Mouse (Mus musculus) ES-E14 (cell line): ENCODE measurements at regions not wholly inside any gene's neighbourhood (a gene's known extent, or its start where the extent isn't known, plus 50 kb on each side); places are given as distances from the start of the nearest gene placed in this dataset.

ENCODE experiments used
- DNase-seq: peaks from one replicate; pipeline ENCODE4 v3.0.0-alpha.2; 2013; ENCODE audit warnings: low read depth, low spot score
- H3K27ac ChIP-seq: 2 replicates; pipeline ENCODE4 v1.5.1; 2012; ENCODE audit warnings: low read depth, mild to moderate bottlenecking, low read length, moderate library complexity, mixed read lengths; ENCODE audit not compliant: poor library complexity, insufficient read depth, severe bottlenecking
- H3K36me3 ChIP-seq: 2 replicates; pipeline ENCODE4 v1.6.1; 2012; ENCODE audit warnings: mild to moderate bottlenecking, low read length, moderate library complexity, mixed read lengths; ENCODE audit not compliant: control insufficient read depth, poor library complexity, insufficient read depth, severe bottlenecking
- H3K4me1 ChIP-seq, 2 experiments: fragments of 150-350 bp in 1 of 2; sonication (generic) in 1 of 2; 2 replicates each; pipeline ENCODE4 v1.6.1; 2012; ENCODE audit warnings: low read length in 2 of 2, mild to moderate bottlenecking in 1 of 2, mixed read lengths in 1 of 2; ENCODE audit not compliant: control insufficient read depth in 2 of 2, insufficient read depth in 2 of 2, poor library complexity in 1 of 2
- H3K4me3 ChIP-seq, 2 experiments: fragments of 150-350 bp in 1 of 2; sonication (generic) in 1 of 2; 2 replicates each; pipeline ENCODE4 v1.5.1; 2012; ENCODE audit warnings: low read length in 2 of 2, low read depth in 1 of 2, mild to moderate bottlenecking in 1 of 2, mixed read lengths in 1 of 2; ENCODE audit not compliant: insufficient read depth in 1 of 2, poor library complexity in 1 of 2, severe bottlenecking in 1 of 2
- H3K9ac ChIP-seq: 2 replicates; pipeline ENCODE4 v1.6.1; 2012; ENCODE audit warnings: low read depth, mild to moderate bottlenecking, low read length, mixed read lengths; ENCODE audit not compliant: poor library complexity, insufficient read depth, severe bottlenecking
- H3K9me3 ChIP-seq: fragments of 150-350 bp; sonication (generic); 2 replicates; pipeline ENCODE4 v1.6.1; 2012; ENCODE audit warnings: low read depth, mild to moderate bottlenecking, low read length; ENCODE audit not compliant: control insufficient read depth, insufficient read depth
- CHD2 ChIP-seq: IDR thresholded peaks from 2 replicates; pipeline ENCODE4 v1.6.1; 2014; ENCODE audit warnings: mild to moderate bottlenecking, low read depth, low read length, inconsistent platforms
- HCFC1 ChIP-seq: IDR thresholded peaks from 2 replicates; pipeline ENCODE4 v1.6.1; 2012; ENCODE audit warnings: low read length, inconsistent platforms, borderline replicate concordance; ENCODE audit not compliant: insufficient read depth
- MAFK ChIP-seq: IDR thresholded peaks from 2 replicates; pipeline ENCODE4 v1.6.1; 2014; ENCODE audit warnings: mild to moderate bottlenecking, low read depth, low read length, inconsistent platforms; ENCODE audit not compliant: insufficient read depth
- ZC3H11A ChIP-seq: IDR thresholded peaks from 2 replicates; pipeline ENCODE4 v1.6.1; 2012; ENCODE audit warnings: low read depth, mild to moderate bottlenecking, inconsistent platforms, low read length, borderline replicate concordance
- ZNF384 ChIP-seq: IDR thresholded peaks from 2 replicates; pipeline ENCODE4 v1.6.1; 2012; ENCODE audit warnings: low read depth, low read length, inconsistent platforms
- in situ Hi-C, 2 experiments: fragments of 600-800 bp; cut with MboI; formaldehyde crosslinking; loops; one replicate each; pipeline ENCODE4 v1.15.1; 2025; ENCODE audit warnings: low sequenced_read_pairs in 2 of 2, inconsistent platforms in 1 of 2; ENCODE audit not compliant: unreplicated experiment in 2 of 2

DNA sequence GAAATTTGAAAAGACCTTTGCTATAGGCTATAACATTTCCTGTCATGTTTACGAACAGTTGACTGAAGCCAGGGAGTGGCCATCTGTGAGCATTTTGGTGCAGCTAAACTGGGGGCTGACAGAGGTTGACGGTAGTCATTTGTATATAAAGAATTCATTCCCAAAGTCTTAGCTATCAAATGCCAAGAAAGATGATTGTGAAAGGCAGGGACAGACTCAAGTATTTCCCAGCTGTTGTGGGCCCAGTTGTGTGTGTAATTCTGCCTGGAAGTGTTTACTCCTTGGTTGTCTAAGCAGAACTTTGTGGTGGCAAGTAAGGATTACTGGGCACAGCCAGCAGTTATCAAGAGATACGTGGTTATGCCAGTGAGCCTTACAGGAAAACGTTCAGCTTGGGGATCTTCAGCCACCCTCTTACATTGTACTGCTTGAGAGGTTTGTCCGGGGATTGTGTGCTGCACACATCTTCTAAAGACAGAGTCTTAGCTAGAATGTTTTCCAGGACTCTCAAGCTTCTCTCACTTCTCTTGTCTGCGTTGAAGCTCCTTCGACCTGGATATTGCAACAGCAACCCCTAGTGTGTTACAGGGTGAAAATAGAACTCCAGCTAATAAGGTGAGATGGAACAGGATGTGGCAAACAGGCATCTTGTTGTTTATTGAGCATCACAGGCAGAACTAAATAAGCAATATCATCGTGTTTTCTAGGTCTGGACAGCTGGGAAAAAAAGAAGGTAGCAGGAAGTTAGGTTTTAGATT lies 63.9 kb upstream of the Akap6 start:
- H3K4me1 ChIP-seq, result no peaks in the 10 kb centered on the region
- DNase-seq, result no peak
- TF ChIP-seq HCFC1, result no peak
- no peak for TF ChIP-seq ZC3H11A
- TF ChIP-seq ZNF384, result no peak
- no peak for TF ChIP-seq MAFK
- no peak for TF ChIP-seq CHD2
- in situ Hi-C loops, result loop anchor here (25.0 kb wide), 1 partner anchor 598 kb away; the partner anchor contains the start of gene Gpr33 (in 2 of the 2)
- H3K4me3 ChIP-seq, result no peak overlapping the region
- no peaks in the 10 kb centered on the region for H3K36me3 ChIP-seq
- H3K27ac ChIP-seq, result no peak overlapping the region
- H3K9ac ChIP-seq, result no peak overlapping the region
- H3K9me3 ChIP-seq, result no peaks in the 10 kb centered on the region

GRCm38 (mm10) chr12:52636186-52636881 lies 62.8 kb upstream of the Akap6 start:
- Histone ChIP-seq H3K4me3 (no peak overlapping the region), H3K9ac (no peak overlapping the region), H3K36me3 (no peaks in the 10 kb centered on the region), H3K27ac (no peak overlapping the region), H3K9me3 (no peaks in the 10 kb centered on the region), H3K4me1 (no peaks in the 10 kb centered on the region)
- DNase-seq, result no peak
- in situ Hi-C loops, result loop anchor here (25.0 kb wide), 1 partner anchor 599 kb away; the partner anchor contains the start of gene Gpr33 (in 2 of the 2)
- TF ChIP-seq ZC3H11A (no peak), MAFK (no peak), HCFC1 (no peak), ZNF384 (no peak), CHD2 (no peak)

GRCm38 (mm10) chr12:52636920-52637319 lies 62.3 kb upstream of the Akap6 start:
- H3K9ac ChIP-seq, result no peak overlapping the region
- no peaks in the 10 kb centered on the region for H3K9me3 ChIP-seq
- H3K4me1 ChIP-seq, result no peaks in the 10 kb centered on the region
- in situ Hi-C loops, result loop anchor here (25.0 kb wide), 1 partner anchor 600 kb away; the partner anchor contains the start of gene Gpr33 (in 2 of the 2)
- H3K27ac ChIP-seq, result no peak overlapping the region
- H3K36me3 ChIP-seq, result no peaks in the 10 kb centered on the region
- TF ChIP-seq ZC3H11A (no peak), ZNF384 (no peak), MAFK (no peak)
- DNase-seq, result no peak
- H3K4me3 ChIP-seq, result no peak overlapping the region

GRCm38 (mm10) chr12:52637506-52638249 lies 61.5 kb upstream of the Akap6 start:
- H3K27ac ChIP-seq, result no peak overlapping the region
- no peaks in the 10 kb centered on the region for H3K36me3 ChIP-seq
- peak; percentile 17 for DNase-seq
- H3K4me1 ChIP-seq, result no peaks in the 10 kb centered on the region
- H3K9me3 ChIP-seq, result no peaks in the 10 kb centered on the region
- peak; percentile 79 for TF ChIP-seq ZC3H11A
- peak; percentile 98 for TF ChIP-seq ZNF384
- TF ChIP-seq HCFC1, result no peak
- H3K9ac ChIP-seq, result no peak overlapping the region
- H3K4me3 ChIP-seq, result peak overlapping the region in 1 of 2 experiments; percentile 14; a peak in 1 of 4 replicates
- in situ Hi-C loops, result loop anchor here (25.0 kb wide), 1 partner anchor 600 kb away; the partner anchor contains the start of gene Gpr33 (in 2 of the 2)
